Mouse (Mus musculus) brown adipose tissue, adult 24 weeks (tissue): ENCODE measurements around the gene Lrrk2. TPM values are rescaled to one million over a fixed set of nuclear protein-coding genes. Genes with fewer than 3 reads are reported as not detected.
A peak's percentile ranks its signal among the peaks of the same experiment; 100 is the strongest.

Experiments used
- H3K27ac ChIP-seq: fragments of 200-500 bp; replicated peaks from 2 replicates; pipeline ENCODE4 v1.5.1; 2012; ENCODE audit warnings: low read depth, mild to moderate bottlenecking, low read length
- H3K4me1 ChIP-seq: fragments of 200-500 bp; 2 replicates; pipeline ENCODE4 v1.6.1; 2012; ENCODE audit warnings: low read length, mixed read lengths; ENCODE audit not compliant: control insufficient read depth, insufficient read depth, insufficient read length
- H3K4me3 ChIP-seq: fragments of 200-500 bp; 2 replicates; pipeline ENCODE4 v1.5.1; 2012; ENCODE audit warnings: low read depth, mild to moderate bottlenecking, low read length, moderate library complexity; ENCODE audit not compliant: insufficient read depth
- polyA plus RNA-seq: library from polyadenylated mRNA; stranded (reverse); fragments of >200 nt; gene quantifications from 2 replicates; pipeline ENCODE4 v1.2.4, GENCODE M21; 2012; ENCODE audit not compliant: missing spikeins, insufficient read depth, insufficient read length

The Lrrk2 gene
- polyA plus RNA-seq, 1 experiment: 4.2 TPM

- no peak overlapping the region for H3K27ac ChIP-seq
- no peaks in the 10 kb centered on the region for H3K4me1 ChIP-seq
Measured at GRCm38 (mm10) chr15:91661079-91661369, 12.0 kb upstream of the Lrrk2 start.

DNA sequence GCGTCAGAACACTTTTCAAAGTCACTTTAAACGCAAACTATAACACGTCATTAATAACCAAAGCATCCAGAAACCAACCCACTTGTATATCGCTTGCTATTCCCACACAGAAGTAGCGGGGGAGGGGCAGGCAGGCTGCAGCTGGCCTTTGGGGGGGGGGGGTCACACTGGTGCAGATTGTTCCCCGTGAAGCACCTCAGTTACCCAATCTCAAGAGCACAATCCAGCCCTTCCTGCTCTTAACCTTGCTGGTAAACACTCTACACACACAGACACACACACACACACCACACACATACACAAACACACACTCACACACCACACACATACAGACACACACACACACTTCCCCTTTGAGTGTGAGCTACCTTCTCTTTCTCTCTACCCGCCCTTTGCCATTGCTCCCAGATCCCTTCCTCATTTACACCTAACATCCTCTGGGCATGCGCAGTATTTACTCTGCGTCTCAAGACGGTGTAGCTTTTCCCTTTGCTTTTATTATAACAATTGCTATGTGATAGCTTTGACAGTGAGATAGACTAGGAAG is 8.3 kb upstream of the Lrrk2 start:
- H3K27ac ChIP-seq: no peak overlapping the region

More at GRCm38 (mm10) chr15:91661079-91661369, 12.0 kb upstream of the Lrrk2 start:
- no peak overlapping the region for H3K4me3 ChIP-seq

GRCm38 (mm10) chr15:91665530-91665929 is 7.4 kb upstream of the Lrrk2 start:
- no peak overlapping the region for H3K4me3 ChIP-seq
- H3K4me1 ChIP-seq: no peaks in the 10 kb centered on the region
- H3K27ac ChIP-seq: no peak overlapping the region

More for the DNA sequence above, 8.3 kb upstream of the Lrrk2 start:
- Histone ChIP-seq H3K4me1 (no peaks in the 10 kb centered on the region), H3K4me3 (no peak overlapping the region)

DNA sequence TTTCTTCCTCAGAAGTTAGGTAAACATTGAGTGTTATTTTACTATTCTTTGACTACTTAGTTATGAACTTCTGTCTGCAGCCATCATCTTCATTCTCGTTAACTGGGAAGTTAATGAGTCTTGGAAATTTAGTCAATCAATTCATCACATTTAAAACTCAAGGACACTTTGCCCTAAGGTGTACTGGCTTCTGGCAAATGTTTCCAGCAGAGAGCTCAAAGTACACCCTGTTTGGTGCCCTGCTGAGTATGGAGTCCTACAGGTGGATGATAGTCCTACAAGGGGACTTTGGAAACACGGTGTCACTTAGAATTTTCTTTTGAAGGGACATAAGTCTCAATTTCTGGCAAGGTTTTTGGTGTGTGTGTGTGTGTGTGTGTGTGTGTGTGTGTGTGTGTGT is 1.8 kb upstream of the Lrrk2 start:
- no peak overlapping the region for H3K27ac ChIP-seq
- H3K4me1 ChIP-seq: no peaks in the 10 kb centered on the region; the same call in 1 of the 2 replicates
- H3K4me3 ChIP-seq: no peak overlapping the region

DNA sequence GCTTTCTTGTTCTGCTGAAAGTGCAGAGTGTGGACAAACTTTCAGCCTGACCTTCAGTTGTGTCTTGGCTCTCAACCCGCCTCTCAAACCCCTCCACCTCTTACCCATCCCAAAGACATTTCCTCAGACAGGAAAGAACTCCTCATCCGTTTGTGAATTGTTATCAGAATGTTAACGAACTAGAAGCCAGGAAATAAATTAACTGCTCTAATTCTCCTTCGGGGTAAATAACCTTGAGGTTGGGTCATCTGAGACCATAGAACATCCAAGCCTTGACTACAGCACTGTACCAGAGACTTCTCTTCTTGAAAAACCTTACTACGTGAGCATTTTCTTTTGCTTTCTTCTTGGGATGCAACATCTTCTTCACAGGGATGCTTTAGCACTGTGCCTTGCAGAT is 988 bp upstream of the Lrrk2 start:
- Histone ChIP-seq H3K27ac (peak overlapping the region; percentile 19; the same call in 1 of the 2 replicates), H3K4me1 (no peaks in the 10 kb centered on the region; the same call in none of the 2 replicates), H3K4me3 (no peak overlapping the region)

DNA sequence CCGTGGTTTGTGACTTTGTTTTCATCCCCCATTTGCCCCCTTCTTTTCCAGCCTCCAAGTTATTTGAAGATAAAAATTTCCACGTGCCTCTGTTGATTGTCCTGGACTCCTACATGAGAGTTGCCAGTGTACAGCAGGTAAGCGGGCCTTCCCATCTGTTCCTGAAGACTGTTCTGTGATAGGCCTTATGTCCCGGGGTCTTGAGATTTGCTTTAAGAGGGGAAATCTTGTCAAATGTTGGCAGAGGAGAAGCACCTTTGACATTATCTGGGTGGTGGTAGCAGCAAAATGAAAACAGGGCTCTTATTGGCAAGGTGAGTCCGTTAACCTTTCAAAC is 562 bp downstream of the Lrrk2 start:
- Histone ChIP-seq H3K27ac (peak overlapping the region; percentile 76), H3K4me1 (no peaks in the 10 kb centered on the region; the same call in none of the 2 replicates), H3K4me3 (peak overlapping the region; percentile 88)

DNA sequence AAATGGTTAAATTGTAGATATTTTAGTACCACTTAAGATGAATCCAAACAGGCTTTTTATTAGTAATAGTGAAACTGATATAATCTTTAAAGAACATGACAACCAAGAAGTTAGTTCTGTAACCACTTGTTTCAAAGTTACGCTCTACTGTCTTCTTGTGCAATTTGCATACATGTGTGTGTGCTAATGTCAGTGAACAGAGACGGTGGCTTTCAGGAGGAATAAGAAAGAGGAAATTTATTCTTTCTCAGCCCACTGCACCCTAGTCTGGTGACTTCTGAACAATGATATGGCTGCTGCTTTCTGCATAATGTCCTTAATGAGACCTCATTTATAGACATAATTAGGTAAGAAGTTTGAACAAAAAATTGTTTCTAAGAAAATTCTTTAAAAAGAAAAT is 7.1 kb downstream of the Lrrk2 start:
- Histone ChIP-seq H3K27ac (no peak overlapping the region), H3K4me1 (no peaks in the 10 kb centered on the region; the same call in 1 of the 2 replicates), H3K4me3 (no peak overlapping the region)

DNA sequence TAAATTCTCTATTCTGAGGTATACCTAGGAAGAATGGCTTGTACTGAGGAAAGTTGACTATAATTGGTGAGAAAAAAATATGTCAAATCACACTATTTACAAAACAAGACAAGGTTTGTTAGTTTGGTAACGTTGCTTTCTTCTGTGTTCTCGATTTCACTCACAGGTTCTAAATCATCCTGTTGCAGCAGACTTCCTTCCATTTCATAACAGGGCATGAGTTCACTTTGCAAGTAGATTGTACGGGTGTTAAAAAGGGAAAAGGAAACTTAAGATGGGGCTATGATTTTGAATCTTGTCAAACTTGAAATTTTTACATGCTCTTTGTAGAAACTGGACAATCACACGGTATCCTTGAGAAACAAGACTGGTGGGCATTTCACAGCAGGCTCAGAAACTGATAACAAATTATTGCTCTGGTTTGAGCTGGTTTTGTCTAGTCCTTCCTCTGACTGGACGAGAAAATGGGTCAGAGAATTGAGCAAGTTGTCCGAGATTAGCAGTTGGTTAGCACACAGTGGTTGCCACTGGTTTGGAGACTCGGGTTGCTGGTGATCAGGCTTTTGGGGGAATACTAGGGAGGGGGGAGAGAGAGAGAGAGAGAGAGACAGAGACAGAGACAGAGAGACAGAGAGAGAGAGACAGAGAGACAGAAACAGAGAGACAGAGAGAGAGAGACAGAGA is 13.0 kb downstream of the Lrrk2 start:
- H3K4me3 ChIP-seq: no peak overlapping the region
- H3K27ac ChIP-seq: no peak overlapping the region
- H3K4me1 ChIP-seq: no peaks in the 10 kb centered on the region

DNA sequence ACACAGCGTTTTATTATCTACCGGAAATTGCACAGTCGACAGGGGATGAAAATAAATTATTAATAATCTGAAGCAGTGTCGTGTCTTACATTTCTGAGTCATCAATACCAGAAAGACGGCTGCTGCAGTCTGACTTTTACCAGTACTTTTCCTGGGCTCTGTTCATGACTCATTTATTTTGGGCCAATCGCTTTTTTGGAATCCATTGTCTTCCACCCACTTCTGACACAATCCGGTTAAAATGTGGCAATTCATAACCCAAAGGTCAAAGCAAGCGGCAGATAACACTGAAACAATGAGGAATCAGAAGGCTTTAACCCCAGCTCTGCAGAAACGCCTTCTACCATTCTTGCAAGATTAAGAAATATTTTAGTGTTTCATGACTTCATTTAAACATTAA is 17.7 kb downstream of the Lrrk2 start:
- H3K27ac ChIP-seq: no peak overlapping the region

GRCm38 (mm10) chr15:91693051-91693450 is 20.1 kb downstream of the Lrrk2 start:
- Histone ChIP-seq H3K4me3 (no peak overlapping the region), H3K27ac (no peak overlapping the region), H3K4me1 (no peaks in the 10 kb centered on the region)

More for the DNA sequence above, 17.7 kb downstream of the Lrrk2 start:
- Histone ChIP-seq H3K4me1 (no peaks in the 10 kb centered on the region), H3K4me3 (no peak overlapping the region)

GRCm38 (mm10) chr15:91693856-91694255 is 20.9 kb downstream of the Lrrk2 start:
- no peak overlapping the region for H3K4me3 ChIP-seq
- no peaks in the 10 kb centered on the region for H3K4me1 ChIP-seq
- no peak overlapping the region for H3K27ac ChIP-seq

DNA sequence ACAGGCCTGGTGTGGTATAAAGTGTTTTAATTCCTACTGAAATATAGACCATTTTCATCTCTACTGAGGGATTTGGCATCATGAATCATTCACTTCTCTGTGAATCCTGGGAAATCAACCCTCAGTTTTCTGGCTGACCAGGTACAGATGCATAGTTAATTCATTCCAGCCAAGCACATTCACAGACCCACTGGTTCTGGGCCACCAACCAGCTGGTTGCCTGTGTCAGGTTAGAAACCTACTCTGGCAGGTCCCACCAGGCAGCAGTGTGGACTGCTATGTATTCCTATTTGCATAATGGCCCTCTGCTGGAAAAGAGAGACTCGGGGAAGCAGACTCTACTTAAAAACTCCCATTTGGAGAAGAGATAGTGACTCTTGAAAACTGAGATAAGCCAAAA is 27.9 kb downstream of the Lrrk2 start:
- no peak overlapping the region for H3K27ac ChIP-seq
- H3K4me3 ChIP-seq: no peak overlapping the region

DNA sequence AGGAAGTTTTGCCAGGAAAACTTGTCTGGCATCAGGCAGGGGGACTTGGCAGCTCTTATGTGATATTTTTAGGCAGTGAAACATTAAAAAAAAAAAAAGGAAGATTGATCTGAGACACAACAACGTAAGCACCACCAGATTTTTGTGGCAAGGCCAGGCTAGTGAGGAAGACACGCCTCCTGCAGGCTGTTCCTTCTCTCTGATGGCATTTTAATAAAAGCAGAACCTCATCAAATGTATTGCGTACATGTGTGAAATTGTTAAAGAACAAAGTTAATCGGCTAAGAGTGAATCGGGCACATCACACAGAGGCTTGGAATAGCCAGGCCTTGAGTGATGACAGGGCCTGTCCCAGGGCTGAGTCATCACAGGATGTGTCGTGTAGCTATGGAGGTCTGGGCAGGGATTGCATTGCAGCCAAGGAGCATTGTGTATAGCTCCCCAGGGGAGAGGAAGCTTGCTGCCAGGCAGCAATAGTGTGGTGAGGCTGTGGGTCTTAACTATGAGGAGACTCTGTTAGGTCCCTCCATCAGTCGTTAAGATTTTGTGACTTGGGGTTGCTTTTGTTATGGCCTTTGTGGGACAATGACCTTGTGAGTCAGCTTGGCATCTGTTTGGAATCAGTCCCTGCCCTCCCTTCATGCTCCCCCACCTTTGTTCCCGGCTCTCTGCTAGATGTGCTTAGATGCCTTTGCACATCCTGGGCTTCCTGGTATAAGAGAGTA is 30.2 kb downstream of the Lrrk2 start:
- Histone ChIP-seq H3K27ac (peak overlapping the region; percentile 55), H3K4me3 (no peak overlapping the region)

More for the DNA sequence above, 27.9 kb downstream of the Lrrk2 start:
- H3K4me1 ChIP-seq: no peaks in the 10 kb centered on the region

GRCm38 (mm10) chr15:91704091-91704490 is 31.1 kb downstream of the Lrrk2 start:
- Histone ChIP-seq H3K4me1 (no peaks in the 10 kb centered on the region), H3K27ac (no peak overlapping the region), H3K4me3 (no peak overlapping the region)

More for the DNA sequence above, 30.2 kb downstream of the Lrrk2 start:
- no peaks in the 10 kb centered on the region for H3K4me1 ChIP-seq

DNA sequence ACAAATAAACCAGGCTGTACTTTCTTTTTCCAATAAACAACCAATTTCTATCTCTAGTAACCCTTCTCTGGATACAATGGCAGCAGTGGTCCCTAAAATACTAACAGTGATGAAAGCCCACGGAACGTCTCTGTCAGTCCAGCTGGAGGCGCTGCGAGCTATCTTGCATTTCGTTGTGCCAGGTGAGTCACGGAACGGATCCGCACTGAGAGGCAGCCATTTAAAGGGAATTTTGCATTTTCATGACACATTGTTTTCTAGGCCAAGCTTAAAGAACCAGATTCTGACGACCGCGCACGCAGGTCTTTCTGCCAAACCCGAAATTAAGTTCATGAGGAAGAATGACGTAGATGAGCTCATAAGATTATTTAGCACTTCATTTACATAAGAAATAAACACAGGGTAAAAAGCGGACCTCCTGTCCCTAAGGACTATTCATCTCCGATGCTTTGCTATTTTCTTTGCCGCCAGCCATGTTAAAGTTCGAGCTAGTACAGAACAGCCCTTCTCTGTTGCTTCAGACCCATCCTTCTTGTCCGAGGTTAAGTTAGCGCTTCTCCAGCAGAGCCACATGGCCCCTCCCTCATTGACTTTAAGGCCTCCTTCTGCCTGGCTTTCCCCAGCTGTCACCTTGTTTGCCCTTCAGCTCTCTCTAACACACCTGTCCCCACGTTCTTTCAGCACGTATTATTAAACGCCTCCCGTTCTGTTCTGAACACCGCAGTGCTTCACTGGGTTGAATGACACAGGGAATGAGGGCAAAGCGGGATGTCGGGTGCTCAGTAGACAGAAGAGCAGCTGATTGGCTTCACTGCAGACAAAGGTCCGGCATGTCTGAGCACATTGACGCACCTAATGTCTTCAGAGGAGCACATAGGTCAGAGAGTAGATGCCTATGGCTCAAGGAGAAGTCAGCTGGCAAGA is 36.5 kb downstream of the Lrrk2 start:
- Histone ChIP-seq H3K4me1 (no peaks in the 10 kb centered on the region), H3K4me3 (no peak overlapping the region), H3K27ac (no peak overlapping the region)
